Mouse (Mus musculus) ES-Bruce4 (cell line): ENCODE results near the gene Iffo2.
A peak's percentile ranks its signal among the peaks of the same experiment; 100 is the strongest.

ENCODE experiments used
- CTCF ChIP-seq: IDR thresholded peaks from one replicate; pipeline ENCODE4 v1.8.1; 2011; ENCODE audit warnings: low read depth, low read length
- EP300 ChIP-seq: IDR thresholded peaks from 2 replicates; pipeline ENCODE4 v1.6.1; 2011; ENCODE audit warnings: low read depth, low read length; ENCODE audit not compliant: insufficient read depth
- POLR2A ChIP-seq: IDR thresholded peaks from one replicate; pipeline ENCODE4 v1.8.1; 2011; ENCODE audit warnings: low read length; ENCODE audit not compliant: insufficient read depth

DNA sequence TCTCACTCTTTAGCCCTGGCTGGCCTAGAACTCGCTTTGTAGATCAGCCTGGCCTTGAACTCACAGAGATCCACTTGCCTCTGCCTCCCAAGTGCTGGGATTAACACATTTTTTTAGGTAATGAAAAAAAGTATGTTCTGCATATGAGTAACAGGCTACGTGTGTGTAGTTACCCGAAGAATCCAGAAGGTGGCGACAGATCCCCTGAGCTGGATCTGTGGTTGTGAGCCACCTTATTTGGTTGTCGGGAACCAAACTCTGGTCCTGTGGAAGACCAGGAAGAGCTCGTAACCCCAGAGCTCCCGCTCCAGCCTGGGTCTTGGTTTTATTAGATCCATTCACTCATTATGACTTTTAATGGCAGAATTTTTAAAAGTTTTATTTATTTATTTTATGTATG lies 116.6 kb downstream of the Iffo2 start:
- TF ChIP-seq CTCF (peak; percentile 51), POLR2A (no peak), EP300 (no peak)
